Mouse (Mus musculus) forebrain, embryonic 10.5 days (tissue): ENCODE results near the gene Usp2. TPM values are rescaled to one million over a fixed set of nuclear protein-coding genes. Genes with fewer than 3 reads are reported as not detected.
A peak's percentile ranks its signal among the peaks of the same experiment; 100 is the strongest.

Source experiments
- DNase-seq: peaks from one replicate; pipeline ENCODE4 v3.0.0-alpha.2; 2017; ENCODE audit warnings: low spot score; ENCODE audit errors: extremely low spot score
- H3K27ac ChIP-seq: fragments of 300-500 bp; sonication (generic); 2 replicates; pipeline ENCODE4 v1.5.1; 2016; ENCODE audit warnings: mild to moderate bottlenecking
- H3K27me3 ChIP-seq: fragments of 300-500 bp; sonication (generic); 2 replicates; pipeline ENCODE4 v1.6.1; 2016; ENCODE audit warnings: mild to moderate bottlenecking; ENCODE audit not compliant: poor library complexity, severe bottlenecking
- H3K36me3 ChIP-seq: fragments of 300-500 bp; sonication (generic); replicated peaks from 2 replicates; pipeline ENCODE4 v1.6.1; 2016; ENCODE audit warnings: mild to moderate bottlenecking, moderate library complexity
- H3K4me1 ChIP-seq: fragments of 300-500 bp; sonication (generic); 2 replicates; pipeline ENCODE4 v1.6.1; 2016
- H3K4me3 ChIP-seq: fragments of 300-500 bp; sonication (generic); 2 replicates; pipeline ENCODE4 v1.5.1; 2016; ENCODE audit warnings: mild to moderate bottlenecking, moderate library complexity
- H3K9me3 ChIP-seq: fragments of 300-500 bp; sonication (generic); 2 replicates; pipeline ENCODE4 v1.6.1; 2016; ENCODE audit warnings: mild to moderate bottlenecking, moderate library complexity
- WGBS: fragments of 180-500 bp; shearing (Covaris S2); methylation state at CpG from one replicate; pipeline ENCODE4 v1.1.7; 2016; 5-methylcytosine and 5-hydroxymethylcytosine counted together
- polyA plus RNA-seq: library from polyadenylated mRNA; unstranded; fragments of >200 nt; fragmentation: Nextera tagmentation; extraction: Ambion mirVana; gene quantifications from 2 replicates; pipeline ENCODE4 v1.2.1, GENCODE M21; 2016

Usp2 gene
- polyA plus RNA-seq, 1 experiment from 2014 or later: 12.9 TPM

DNA sequence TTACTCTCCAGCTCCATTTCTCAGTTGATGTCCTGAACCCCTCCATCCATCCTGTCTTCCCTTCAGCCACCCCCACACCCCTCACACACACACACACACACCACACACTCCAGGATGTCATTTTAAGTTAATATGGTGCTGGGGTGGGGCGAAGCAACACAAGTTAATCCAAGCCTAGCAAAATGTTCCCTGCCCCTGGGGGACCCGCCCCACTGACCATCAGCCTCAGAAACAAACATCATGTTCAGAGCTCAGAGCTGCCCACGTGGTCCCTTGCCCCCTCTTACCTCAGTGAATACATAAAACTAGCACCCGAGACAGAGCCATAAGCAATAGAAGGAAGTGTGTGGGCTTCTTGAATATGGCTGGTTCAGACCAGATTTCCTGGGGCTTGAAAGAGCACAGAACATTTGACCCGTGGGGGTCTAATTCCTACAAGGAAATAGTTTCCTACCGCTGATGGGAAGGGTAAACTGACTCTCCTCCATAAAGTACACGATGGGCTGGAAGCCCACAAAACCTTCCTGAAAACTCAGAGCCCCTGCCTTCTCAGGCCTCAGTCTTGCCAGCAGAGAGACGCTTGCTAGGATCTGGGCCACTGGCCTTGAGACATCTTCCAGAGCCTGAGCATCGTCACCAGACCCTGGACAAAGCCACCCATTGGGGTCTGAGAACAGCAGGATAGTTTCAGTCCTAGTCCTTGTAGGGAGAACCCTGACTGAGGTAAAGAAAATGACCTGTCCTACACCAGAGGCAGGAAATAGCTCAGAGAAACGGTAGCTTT is 13.4 kb downstream of the Usp2 start:
- no peaks in the 10 kb centered on the region for H3K36me3 ChIP-seq
- peaks cover 60% of the 10 kb centered on the region for H3K4me1 ChIP-seq
- 78% methylated on average over 10 of the region's 10 CpGs for WGBS
- peaks cover 88% of the 10 kb centered on the region for H3K27me3 ChIP-seq
- H3K4me3 ChIP-seq: no peak overlapping the region
- no peaks in the 10 kb centered on the region for H3K9me3 ChIP-seq
- no peak overlapping the region for H3K27ac ChIP-seq
- no peak for DNase-seq

GRCm38 (mm10) chr9:44080953-44081352 is 14.1 kb downstream of the Usp2 start:
- Histone ChIP-seq H3K9me3 (no peaks in the 10 kb centered on the region), H3K4me3 (no peak overlapping the region), H3K27me3 (peaks cover 88% of the 10 kb centered on the region), H3K4me1 (peaks cover 60% of the 10 kb centered on the region), H3K36me3 (no peaks in the 10 kb centered on the region), H3K27ac (no peak overlapping the region)
- WGBS: 90% methylated on average over 5 of the region's 5 CpGs
- DNase-seq: no peak

GRCm38 (mm10) chr9:44081581-44081980 is 14.8 kb downstream of the Usp2 start:
- DNase-seq: no peak
- peaks cover 60% of the 10 kb centered on the region for H3K4me1 ChIP-seq
- H3K36me3 ChIP-seq: no peaks in the 10 kb centered on the region
- H3K27ac ChIP-seq: no peak overlapping the region
- WGBS: 73% methylated on average over 5 of the region's 5 CpGs
- H3K9me3 ChIP-seq: no peaks in the 10 kb centered on the region
- peaks cover 89% of the 10 kb centered on the region for H3K27me3 ChIP-seq
- H3K4me3 ChIP-seq: no peak overlapping the region

GRCm38 (mm10) chr9:44082266-44082665 is 15.4 kb downstream of the Usp2 start:
- Histone ChIP-seq H3K4me1 (peaks cover 59% of the 10 kb centered on the region), H3K4me3 (no peak overlapping the region), H3K27ac (no peak overlapping the region), H3K9me3 (no peaks in the 10 kb centered on the region), H3K27me3 (peaks cover 95% of the 10 kb centered on the region), H3K36me3 (no peaks in the 10 kb centered on the region)
- no peak for DNase-seq
- 92% methylated on average over 5 of the region's 5 CpGs for WGBS

DNA sequence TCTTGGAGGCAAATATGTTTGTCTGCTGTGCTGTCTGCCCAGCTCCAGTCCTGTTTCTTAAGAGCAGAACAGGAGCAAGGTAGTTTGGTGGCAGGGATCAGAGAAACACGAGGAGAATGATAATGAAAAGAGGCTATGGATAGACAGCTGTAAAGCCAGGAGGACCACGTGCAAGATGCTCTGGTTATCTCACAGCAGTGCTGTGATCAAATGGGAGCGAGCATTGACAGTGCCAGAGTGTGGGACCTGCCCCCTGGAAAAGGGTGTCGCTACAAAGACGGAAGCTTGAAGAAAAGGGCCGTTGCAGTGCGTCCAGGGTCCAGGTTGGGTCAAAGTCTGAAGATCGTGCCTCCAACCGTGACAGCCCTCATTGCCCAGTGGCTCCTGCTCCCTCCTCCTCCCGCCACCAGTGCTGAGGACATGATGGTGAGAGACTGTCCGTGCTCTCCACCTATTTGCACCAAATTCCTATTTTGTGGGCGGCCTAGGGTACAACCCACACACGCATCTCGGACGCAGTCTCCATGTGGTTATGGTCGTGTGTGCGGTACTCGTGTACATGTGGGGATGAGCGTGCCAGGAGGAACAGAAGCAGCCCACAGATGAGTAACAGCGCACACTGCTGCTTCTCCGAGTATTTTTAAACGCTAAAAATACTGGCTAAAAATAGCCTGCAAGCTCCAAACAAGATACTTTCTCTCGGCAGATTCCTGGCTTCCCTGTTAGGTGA is 16.7 kb downstream of the Usp2 start:
- Histone ChIP-seq H3K9me3 (no peaks in the 10 kb centered on the region), H3K27ac (no peak overlapping the region), H3K27me3 (peaks cover 95% of the 10 kb centered on the region), H3K4me3 (peak overlapping the region; percentile 72), H3K36me3 (no peaks in the 10 kb centered on the region), H3K4me1 (peaks cover 64% of the 10 kb centered on the region)
- no peak for DNase-seq
- WGBS: 8% methylated on average over 23 of the region's 23 CpGs

- DNase-seq: no peak
- H3K36me3 ChIP-seq: no peaks in the 10 kb centered on the region
- peaks cover 63% of the 10 kb centered on the region for H3K4me1 ChIP-seq
- H3K27ac ChIP-seq: peak overlapping the region; percentile 84
- peaks cover 95% of the 10 kb centered on the region for H3K27me3 ChIP-seq
- no peaks in the 10 kb centered on the region for H3K9me3 ChIP-seq
- WGBS: under 1% methylated on average over 14 of the region's 14 CpGs
- H3K4me3 ChIP-seq: peak overlapping the region; percentile 72
Measured at GRCm38 (mm10) chr9:44084236-44084635, 17.4 kb downstream of the Usp2 start.

DNA sequence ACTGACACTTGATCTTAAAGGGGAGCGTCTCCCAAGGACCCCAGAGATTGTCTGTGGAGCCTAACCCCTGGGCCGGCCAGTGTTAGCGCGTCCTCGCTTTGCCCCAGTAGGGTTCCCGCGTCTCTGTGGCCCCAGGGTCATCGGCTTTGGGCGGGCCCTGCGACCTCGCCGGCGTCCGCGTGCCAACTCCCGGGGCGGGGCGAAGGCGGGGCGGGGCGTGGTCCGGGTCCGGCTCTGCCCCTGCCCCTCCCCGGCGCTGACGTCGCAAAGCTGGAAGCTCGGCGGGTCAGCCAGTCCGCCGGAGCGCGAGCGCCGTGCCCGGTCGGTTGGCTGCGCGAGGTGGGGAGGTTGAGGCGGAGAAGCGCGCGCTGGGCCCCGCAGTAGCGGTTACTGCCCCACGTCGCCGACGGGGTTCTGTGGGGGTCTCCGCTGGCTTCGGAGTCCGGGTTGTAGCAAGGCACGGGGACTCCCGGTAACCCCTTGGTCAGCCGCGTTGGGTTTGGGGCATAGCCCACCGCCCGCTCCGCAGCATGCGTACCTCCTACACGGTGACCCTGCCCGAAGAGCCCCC is 17.9 kb downstream of the Usp2 start:
- peak; percentile 90 for DNase-seq
- H3K4me3 ChIP-seq: peak overlapping the region; percentile 72
- H3K4me1 ChIP-seq: peaks cover 66% of the 10 kb centered on the region
- H3K27me3 ChIP-seq: peaks cover 92% of the 10 kb centered on the region
- no peaks in the 10 kb centered on the region for H3K36me3 ChIP-seq
- peak overlapping the region; percentile 84 for H3K27ac ChIP-seq
- under 1% methylated on average over 62 of the region's 62 CpGs for WGBS
- no peaks in the 10 kb centered on the region for H3K9me3 ChIP-seq

DNA sequence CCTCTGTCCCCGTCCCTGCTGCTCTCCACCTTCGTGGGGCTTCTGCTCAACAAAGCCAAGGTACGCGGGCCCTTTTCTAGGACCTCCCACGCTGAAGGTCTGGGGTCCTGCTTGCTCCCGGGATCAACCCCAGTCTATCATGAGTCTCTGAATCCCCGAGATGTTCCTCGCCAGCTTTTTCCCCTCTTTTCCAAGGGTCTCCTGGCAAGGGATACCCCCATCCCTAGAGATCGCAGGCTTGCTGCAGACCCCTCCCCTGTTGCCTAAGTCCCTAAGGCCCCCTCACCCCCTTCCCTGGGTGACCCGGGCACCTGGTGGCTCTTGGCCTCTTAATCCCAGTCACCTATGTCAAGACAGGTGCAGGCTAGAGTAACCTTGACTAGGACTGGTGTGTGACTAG is 18.5 kb downstream of the Usp2 start:
- WGBS: 2% methylated on average over 10 of the region's 10 CpGs
- Histone ChIP-seq H3K27me3 (peaks cover 86% of the 10 kb centered on the region), H3K4me3 (peak overlapping the region; percentile 72), H3K4me1 (peaks cover 68% of the 10 kb centered on the region), H3K27ac (peak overlapping the region; percentile 84), H3K36me3 (peaks cover 4% of the 10 kb centered on the region; the same call in 1 of the 2 replicates), H3K9me3 (no peaks in the 10 kb centered on the region)
- DNase-seq: no peak

GRCm38 (mm10) chr9:44085741-44086665 is 19.2 kb downstream of the Usp2 start:
- Histone ChIP-seq H3K9me3 (no peaks in the 10 kb centered on the region), H3K4me3 (peak overlapping the region; percentile 72), H3K4me1 (peaks cover 68% of the 10 kb centered on the region), H3K27me3 (peaks cover 79% of the 10 kb centered on the region), H3K27ac (no peak overlapping the region), H3K36me3 (peaks cover 11% of the 10 kb centered on the region)
- WGBS: 67% methylated on average over 15 of the region's 15 CpGs
- no peak for DNase-seq

DNA sequence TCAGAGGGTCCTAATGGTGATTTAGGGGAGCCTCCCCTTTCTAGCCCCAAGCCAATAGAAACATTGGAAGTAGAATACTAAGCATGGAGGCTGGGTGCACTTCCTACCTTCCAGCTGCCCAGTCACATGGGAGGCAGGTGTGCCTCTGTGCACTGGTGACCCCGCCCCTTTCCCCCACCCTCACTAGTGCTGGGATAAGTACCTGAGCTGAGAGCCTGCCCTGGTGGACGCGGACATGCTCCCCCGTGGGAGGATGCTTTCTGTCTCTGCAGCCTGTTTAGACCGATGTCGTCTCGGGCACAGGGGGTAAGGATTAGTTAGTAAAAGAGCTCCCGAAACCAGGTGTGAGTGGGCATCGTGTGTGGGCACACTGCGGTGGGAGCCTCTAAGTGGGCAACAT is 20.1 kb downstream of the Usp2 start:
- DNase-seq: no peak
- H3K4me3 ChIP-seq: no peak overlapping the region
- peaks cover 71% of the 10 kb centered on the region for H3K27me3 ChIP-seq
- H3K4me1 ChIP-seq: peaks cover 61% of the 10 kb centered on the region
- no peaks in the 10 kb centered on the region for H3K9me3 ChIP-seq
- H3K36me3 ChIP-seq: peaks cover 21% of the 10 kb centered on the region
- 35% methylated on average over 10 of the region's 10 CpGs for WGBS
- H3K27ac ChIP-seq: no peak overlapping the region

GRCm38 (mm10) chr9:44087761-44088455 is 21.1 kb downstream of the Usp2 start:
- H3K27me3 ChIP-seq: peaks cover 62% of the 10 kb centered on the region
- 9% methylated on average over 15 of the region's 15 CpGs for whole genome bisulfite sequencing
- no peak for DNase-seq
- H3K4me1 ChIP-seq: peaks cover 61% of the 10 kb centered on the region
- peaks cover 29% of the 10 kb centered on the region for H3K36me3 ChIP-seq
- no peak overlapping the region for H3K27ac ChIP-seq
- no peak overlapping the region for H3K4me3 ChIP-seq
- H3K9me3 ChIP-seq: no peaks in the 10 kb centered on the region
